Mouse (Mus musculus): ENCODE data around the gene Bpifc.

- no peak for TF ChIP-seq POLR2A (IDR thresholded peaks at IDR 0.05; ENCODE audit: extremely low read depth, insufficient read depth, low read length)
- no peak for TF ChIP-seq CTCF (IDR thresholded peaks at IDR 0.05; ENCODE audit: extremely low read depth, insufficient read depth, low read length)
Measured at GRCm38 (mm10) chr10:86056297-86056903, 44.7 kb upstream of the Bpifc start.
